Mouse (Mus musculus): ENCODE measurements around the gene Pxylp1. TPM values are rescaled to one million over a fixed set of nuclear protein-coding genes. Genes with fewer than 3 reads are reported as not detected.
A peak's percentile ranks its signal among the peaks of the same experiment; 100 is the strongest.

Gene Pxylp1
- total RNA-seq, 2 experiments from 2014 or later: 17.1 to 22.0 TPM

- intact Hi-C loops (cut with DNase I): no loop called here
- no peak for DNase-seq (ENCODE audit: low spot score in 2 of 2)
These were observed 104.7 kb downstream of the Pxylp1 start for GRCm38 (mm10) chr9:96787797-96788196.

- no peak for DNase-seq (ENCODE audit: low spot score in 2 of 2)
- intact Hi-C loops (cut with DNase I): no loop called here
These were observed 106.6 kb downstream of the Pxylp1 start for GRCm38 (mm10) chr9:96785871-96786342.

GRCm38 (mm10) chr9:96785187-96785586 lies 107.3 kb downstream of the Pxylp1 start:
- intact Hi-C loops (cut with DNase I): no loop called here
- DNase-seq (ENCODE audit: low spot score in 2 of 2): no peak

- intact Hi-C loops (cut with DNase I): no loop called here
- DNase-seq (ENCODE audit: low spot score in 2 of 2): no peak
These were observed 108.8 kb downstream of the Pxylp1 start for GRCm38 (mm10) chr9:96783667-96784066.

- intact Hi-C loops (cut with DNase I): no loop called here
- no peak for DNase-seq (ENCODE audit: low spot score in 2 of 2)
These were observed 109.2 kb downstream of the Pxylp1 start for GRCm38 (mm10) chr9:96783258-96783657.

- peak in 1 of 2 experiments; percentile 24 for DNase-seq (ENCODE audit: low spot score in 2 of 2)
- intact Hi-C loops (cut with DNase I): no loop called here
These were observed 110.4 kb downstream of the Pxylp1 start for GRCm38 (mm10) chr9:96782062-96782461.

Other genes starting within 250 kb of the Pxylp1 start
- gene Zbtb38, start 139.8 kb downstream of the Pxylp1 start, total RNA-seq (2021): 10 to 100 TPM; 57.6 to 58.8 TPM
- gene Spsb4, start 126.2 kb upstream of the Pxylp1 start, total RNA-seq (2021): 1 to 10 TPM; 6.4 to 7.2 TPM
- gene Slc25a36, start 218.5 kb upstream of the Pxylp1 start, total RNA-seq (2021): 10 to 100 TPM; 69.3 to 82.3 TPM

All from left cerebral cortex, postnatal 25 days (tissue).